Mouse (Mus musculus) c-Kit-positive CD71-negative TER-119-negative erythroid progenitor cells, embryonic 14.5 days (primary cell): ENCODE results near the gene Map4k4.

Experiments used
- DNase-seq: peaks from one replicate; pipeline ENCODE4 v3.0.0-alpha.2; 2013; ENCODE audit warnings: low read depth

Map4k4 gene

GRCm38 (mm10) chr1:39963821-39964220 is 63.1 kb downstream of the Map4k4 start:
- DNase-seq, result no peak

GRCm38 (mm10) chr1:39964427-39964826 is 63.7 kb downstream of the Map4k4 start:
- no peak for DNase-seq

DNA sequence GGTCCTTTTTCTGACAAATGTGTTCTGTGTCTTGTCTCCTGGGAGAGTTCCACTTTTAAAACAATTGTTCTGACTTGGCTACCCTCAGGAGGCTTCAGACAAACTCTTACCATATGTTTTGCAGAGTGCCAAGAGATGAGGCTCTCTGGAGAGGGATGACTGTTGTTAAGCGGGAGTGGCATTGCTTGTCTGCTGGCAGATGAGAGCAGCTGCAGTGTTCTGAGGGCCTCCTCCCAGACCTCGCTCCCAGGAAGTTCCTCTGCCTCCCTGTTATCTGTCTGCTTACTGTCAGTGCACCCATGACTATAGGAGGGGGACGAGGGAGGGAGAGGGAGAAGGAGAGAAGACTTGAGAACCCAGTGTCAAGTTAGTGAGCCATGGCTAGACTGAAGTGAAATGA is 64.7 kb downstream of the Map4k4 start:
- no peak for DNase-seq

DNA sequence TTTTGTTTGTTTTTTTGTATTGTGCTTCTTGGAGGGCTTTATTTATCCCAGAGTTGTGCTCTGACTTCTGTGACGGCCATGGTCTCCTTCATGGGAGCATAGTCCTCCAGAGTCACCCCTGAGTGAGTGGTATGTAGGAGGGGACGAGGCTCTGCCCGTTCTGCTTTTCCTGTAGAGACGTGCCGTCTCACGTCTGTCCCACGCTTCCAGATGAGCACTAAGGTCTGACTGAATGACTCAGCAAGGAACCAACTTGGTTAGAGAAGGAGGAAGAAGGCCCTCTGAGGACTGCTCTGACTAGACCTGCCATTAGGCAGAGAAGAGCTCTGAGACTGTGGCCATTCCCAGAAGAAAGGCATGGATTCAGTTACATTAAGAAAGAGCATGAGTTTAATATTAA is 68.3 kb downstream of the Map4k4 start:
- no peak for DNase-seq

DNA sequence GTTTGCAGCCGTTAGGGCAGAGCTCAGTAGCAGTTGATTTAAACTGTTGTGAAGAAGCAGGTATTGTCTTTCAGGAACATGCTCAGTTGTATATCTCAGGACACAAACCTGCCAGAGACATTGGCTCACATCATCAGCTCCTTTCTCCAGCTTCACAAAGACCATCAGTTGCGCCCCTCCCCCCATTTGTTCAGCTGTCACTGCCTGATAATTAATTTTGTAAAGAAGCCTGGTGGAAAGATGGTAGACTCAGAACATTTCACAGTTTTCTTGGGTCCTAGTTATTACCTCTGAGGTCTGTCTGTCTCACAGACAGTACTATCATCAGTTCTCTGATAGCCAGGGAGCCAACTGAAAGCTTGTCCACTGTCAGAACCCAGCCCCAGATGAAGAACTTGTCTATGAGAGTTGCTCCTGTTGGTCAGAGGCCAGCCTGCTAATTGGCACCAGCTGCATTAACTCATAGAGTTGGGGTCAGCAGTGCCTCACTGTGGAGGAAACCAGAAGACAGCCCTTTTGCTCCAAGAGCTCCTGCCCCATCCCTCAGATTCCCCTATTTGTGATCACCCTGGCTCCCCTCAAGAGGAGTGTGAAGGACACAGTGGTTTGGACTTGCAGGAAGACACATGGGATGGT is 69.2 kb downstream of the Map4k4 start:
- no peak for DNase-seq

DNA sequence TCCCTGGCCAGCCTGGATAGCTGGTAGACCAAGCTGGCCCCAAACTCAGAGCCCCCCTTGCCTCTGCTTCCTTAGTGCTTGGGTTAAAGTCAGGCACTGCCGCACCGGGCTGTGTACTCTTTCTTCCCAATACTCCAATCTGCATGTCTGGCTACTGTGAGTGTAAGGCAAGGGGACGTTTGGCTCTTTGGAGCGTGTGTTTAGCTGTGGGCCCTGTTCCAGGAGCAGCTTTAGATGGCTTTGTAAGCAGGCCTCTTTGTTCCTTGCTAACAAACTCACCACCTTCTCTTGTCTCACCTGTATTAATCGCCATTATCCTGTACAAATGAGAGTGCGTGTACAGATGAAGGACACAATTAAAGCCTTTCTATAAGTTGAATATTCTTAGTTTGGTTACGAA is 71.7 kb downstream of the Map4k4 start:
- no peak for DNase-seq

- no peak for DNase-seq
Observed at GRCm38 (mm10) chr1:39973911-39974310, 73.2 kb downstream of the Map4k4 start.

GRCm38 (mm10) chr1:39975005-39975404 is 74.3 kb downstream of the Map4k4 start:
- DNase-seq, result no peak

DNA sequence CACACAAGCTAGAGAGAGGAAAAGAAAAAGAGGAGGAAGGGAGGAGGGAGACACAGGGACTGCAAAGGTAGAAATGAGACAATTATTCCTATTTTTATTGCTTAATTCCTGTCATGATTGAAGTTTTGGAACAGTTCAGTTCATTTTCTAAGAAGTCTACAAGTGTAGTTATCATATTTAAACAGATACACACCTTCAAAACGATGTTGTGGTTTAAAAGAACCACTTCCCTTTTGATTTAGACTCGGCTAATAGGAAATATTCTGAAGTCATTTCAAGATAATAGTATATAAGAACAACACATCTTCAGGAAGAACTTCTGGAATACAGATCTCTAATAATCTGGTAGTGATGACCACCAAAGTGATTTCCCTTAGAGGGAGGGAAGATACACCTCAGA is 75.4 kb downstream of the Map4k4 start:
- no peak for DNase-seq

- no peak for DNase-seq
Observed at GRCm38 (mm10) chr1:39976847-39977744, 76.4 kb downstream of the Map4k4 start.

DNA sequence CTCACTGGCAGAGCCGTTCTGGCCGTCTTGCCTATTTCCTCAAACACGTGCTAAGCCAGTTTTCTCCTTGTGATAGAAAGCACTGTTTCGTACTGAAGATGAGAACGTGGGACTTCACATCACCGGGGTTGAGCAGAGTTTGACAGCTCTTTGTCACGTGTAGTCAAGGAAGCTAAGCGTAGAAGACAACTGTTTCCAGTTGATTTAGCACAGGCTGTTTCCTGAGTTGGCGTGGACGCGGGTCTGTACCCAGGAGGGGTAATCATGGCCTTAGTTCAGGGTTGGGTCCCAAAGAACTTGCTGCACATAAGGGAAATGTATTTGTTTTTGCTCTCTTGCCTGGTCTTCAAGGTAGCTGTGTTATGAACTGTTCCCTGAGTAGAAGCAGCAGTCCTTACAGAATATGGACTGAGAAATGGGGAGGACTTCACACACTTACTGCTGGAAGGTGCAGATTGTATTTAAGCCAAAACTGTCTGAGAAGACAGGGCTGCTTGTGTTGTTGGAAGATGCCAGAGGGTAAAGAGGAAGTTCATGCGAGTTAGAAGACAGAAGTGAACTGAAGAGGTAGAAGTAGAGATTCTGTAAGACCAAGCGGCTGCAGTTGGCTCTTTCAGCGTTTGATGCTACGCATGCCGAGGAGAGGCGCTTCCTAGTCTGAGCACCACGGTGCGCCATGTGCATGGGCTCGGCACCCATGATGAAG is 78.2 kb downstream of the Map4k4 start:
- DNase-seq, result no peak

DNA sequence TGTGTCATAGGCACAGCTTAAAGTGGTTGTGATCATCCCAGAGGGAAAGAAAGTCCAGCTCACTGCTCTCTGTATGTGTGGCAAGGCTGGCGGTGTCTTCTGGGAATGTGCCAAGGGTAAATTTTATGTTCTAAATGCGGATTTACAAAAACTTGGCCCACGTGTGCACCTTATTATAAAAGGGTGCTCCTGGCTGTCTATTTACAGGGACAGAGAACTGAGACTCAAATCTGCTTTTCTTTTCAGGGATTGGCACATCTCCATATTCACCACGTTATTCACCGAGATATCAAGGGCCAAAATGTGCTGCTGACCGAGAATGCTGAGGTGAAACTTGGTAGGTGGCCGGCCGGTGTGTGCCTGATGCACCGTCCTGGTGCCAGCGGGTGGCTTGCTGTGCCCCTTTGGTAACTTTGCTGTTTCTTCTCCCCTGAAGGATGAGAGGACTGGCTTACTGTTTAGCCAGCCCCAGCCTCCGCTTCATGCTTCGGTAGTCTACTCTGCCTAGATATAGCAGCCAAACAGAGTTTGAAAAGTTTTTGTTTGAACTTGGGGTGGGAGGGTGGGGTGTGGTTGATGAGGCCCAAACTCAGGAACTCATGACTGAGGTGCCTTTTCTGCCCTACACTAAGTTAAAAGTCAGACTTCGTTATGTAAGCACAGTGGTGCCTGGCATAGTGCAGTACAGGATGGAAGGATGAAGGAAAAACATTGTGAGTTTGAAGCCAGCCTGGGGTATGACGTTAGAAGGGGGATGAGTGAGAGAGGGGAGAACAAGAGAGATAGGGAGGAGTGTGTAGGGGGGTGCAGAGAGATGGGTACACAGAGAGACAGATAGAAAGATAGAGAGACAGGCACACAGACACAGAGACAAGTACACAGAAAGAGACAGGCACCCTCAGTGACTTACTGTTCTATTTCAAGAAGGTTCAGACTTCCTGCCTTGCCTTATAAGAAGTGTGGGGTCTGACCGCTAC is 79.9 kb downstream of the Map4k4 start:
- no peak for DNase-seq

- no peak for DNase-seq
Observed at GRCm38 (mm10) chr1:39981970-39982369, 81.3 kb downstream of the Map4k4 start.

GRCm38 (mm10) chr1:39982727-39983487 is 82.2 kb downstream of the Map4k4 start:
- DNase-seq, result no peak

DNA sequence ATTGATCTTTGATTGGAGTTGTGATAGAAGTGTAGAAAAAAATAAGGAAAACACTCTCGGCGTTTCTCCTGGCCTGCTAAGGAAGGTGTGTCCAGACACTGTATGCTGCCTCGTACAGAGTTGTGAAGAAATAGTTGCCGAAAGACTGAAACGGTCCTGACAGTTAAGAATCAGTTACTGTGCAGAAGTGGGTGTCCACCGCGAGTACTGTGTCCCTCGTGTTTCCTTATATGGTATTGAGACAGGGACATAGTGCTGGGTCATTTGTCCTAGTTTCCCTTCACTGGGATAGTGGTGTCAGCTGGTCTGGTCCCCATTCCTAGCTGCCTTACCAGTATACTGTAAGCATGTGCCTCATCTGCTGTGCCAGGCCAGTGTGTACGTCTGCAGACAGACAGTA is 83.6 kb downstream of the Map4k4 start:
- DNase-seq, result no peak

- DNase-seq, result no peak
Observed at GRCm38 (mm10) chr1:39986820-39987219, 86.1 kb downstream of the Map4k4 start.

DNA sequence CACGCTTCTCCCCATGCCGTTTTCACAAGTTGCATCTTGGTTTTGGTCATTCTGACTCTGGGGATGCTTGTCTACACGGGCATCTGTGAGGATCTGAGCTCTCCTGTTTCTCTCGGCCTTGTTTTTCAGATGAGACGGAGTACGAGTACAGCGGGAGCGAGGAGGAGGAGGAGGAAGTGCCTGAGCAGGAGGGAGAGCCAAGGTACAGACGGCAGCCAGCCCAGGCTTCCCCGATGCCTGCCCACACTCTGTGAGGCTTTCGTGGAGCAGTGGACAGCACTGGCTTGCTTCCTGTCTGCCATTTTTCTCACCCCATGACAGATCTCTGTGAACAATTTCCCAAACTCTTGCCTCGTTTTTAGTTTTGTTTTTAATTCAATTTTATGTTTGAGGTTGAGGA is 88.1 kb downstream of the Map4k4 start:
- no peak for DNase-seq

DNA sequence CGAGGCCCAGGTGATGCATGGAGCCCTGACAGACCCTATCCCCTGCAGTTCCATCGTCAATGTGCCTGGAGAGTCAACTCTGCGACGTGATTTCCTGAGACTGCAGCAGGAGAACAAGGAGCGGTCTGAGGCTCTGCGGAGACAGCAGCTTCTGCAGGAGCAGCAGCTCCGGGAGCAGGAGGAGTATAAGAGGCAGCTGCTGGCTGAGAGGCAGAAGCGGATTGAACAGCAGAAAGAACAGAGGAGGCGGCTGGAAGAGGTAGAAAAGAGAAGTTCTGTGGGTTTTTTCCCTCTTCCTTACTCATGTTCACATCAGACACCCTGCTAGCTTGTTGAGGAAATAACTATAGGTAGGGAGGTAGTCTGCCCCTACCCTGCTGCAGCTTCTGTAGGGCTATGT is 89.3 kb downstream of the Map4k4 start:
- no peak for DNase-seq

GRCm38 (mm10) chr1:39993921-39994320 is 93.2 kb downstream of the Map4k4 start:
- DNase-seq, result no peak

GRCm38 (mm10) chr1:39995593-39995992 is 94.9 kb downstream of the Map4k4 start:
- no peak for DNase-seq

- no peak for DNase-seq
Observed at GRCm38 (mm10) chr1:40000476-40000875, 99.8 kb downstream of the Map4k4 start.
